ENCODE assay signal across 8 mouse cellular contexts in genomic region chr5:4485542-4486390, GRCm38 (mm10).
DNase-seq lines count a peak whose midpoint lies in the region; ATAC-seq and TF ChIP-seq lines count a peak whose summit lies in the region.

No protein-coding gene starts in this region.

- H3K9me3 ChIP-seq in embryonic facial prominence, embryonic 12.5 days: no peaks in the 10 kb centered on the region
- no peaks in the 10 kb centered on the region for H3K9me3 ChIP-seq in hindbrain, embryonic 15.5 days
- H3K9me3 ChIP-seq in lung, postnatal 0 days (ENCODE audit: low read length): 0 out of 2 replicates have a peak, but pooled peaks cover 2% of the 10 kb centered on the region
- H3K9me3 ChIP-seq in stomach, embryonic 15.5 days: no peaks in the 10 kb centered on the region

- TF ChIP-seq CTCF in lung, postnatal 0 days (IDR thresholded peaks at IDR 0.05): no peak

- TF ChIP-seq EP300 in lung, postnatal 0 days (IDR thresholded peaks at IDR 0.05): no peak

- peak overlapping the region; percentile 17; the same call in 1 of the 2 replicates for H3K4me2 ChIP-seq in embryonic facial prominence, embryonic 12.5 days (replicated peaks)
- peak overlapping the region; percentile 33 for H3K4me2 ChIP-seq in hindbrain, embryonic 15.5 days
- no peak overlapping the region for H3K4me2 ChIP-seq in lung, postnatal 0 days (replicated peaks; ENCODE audit: low read depth, low read length)
- no peak overlapping the region for H3K4me2 ChIP-seq in stomach, embryonic 15.5 days

- no peaks in the 10 kb centered on the region for H3K36me3 ChIP-seq in embryonic facial prominence, embryonic 12.5 days
- H3K36me3 ChIP-seq in hindbrain, embryonic 15.5 days: no peaks in the 10 kb centered on the region
- no peaks in the 10 kb centered on the region for H3K36me3 ChIP-seq in lung, postnatal 0 days (ENCODE audit: insufficient read depth, low read length)
- H3K36me3 ChIP-seq in stomach, embryonic 15.5 days: no peaks in the 10 kb centered on the region

- ATAC-seq in embryonic facial prominence, embryonic 12.5 days (ENCODE audit: insufficient number of reproducible peaks, insufficient read depth, low FRiP score, low TSS enrichment): peak; percentile 86
- ATAC-seq in hindbrain, embryonic 15.5 days (ENCODE audit: low FRiP score, low read depth): peak; percentile 92
- peak; percentile 44 for ATAC-seq in lung, postnatal 0 days
- peak; percentile 27; the same call in 1 of the 2 replicates for ATAC-seq in stomach, embryonic 15.5 days (ENCODE audit: insufficient read depth, low FRiP score, low read depth)

- H3K9ac ChIP-seq in embryonic facial prominence, embryonic 12.5 days: no peak overlapping the region
- no peak overlapping the region for H3K9ac ChIP-seq in hindbrain, embryonic 15.5 days
- H3K9ac ChIP-seq in lung, postnatal 0 days (replicated peaks; ENCODE audit: low read depth): no peak overlapping the region
- no peak overlapping the region for H3K9ac ChIP-seq in stomach, embryonic 15.5 days

- peak; percentile 34 for DNase-seq in frontal cortex, postnatal 10 days (ENCODE audit: low spot score in 2 of 2)
- DNase-seq in frontal cortex, adult 2 months (ENCODE audit: extremely low spot score in 1 of 2, low spot score in 1 of 2): no peak
- peak; percentile 20 for DNase-seq in lung, postnatal 0 days (ENCODE audit: low spot score)
- no peak for DNase-seq in ovary, postnatal 10 days (ENCODE audit: low spot score)
- DNase-seq in thymus, adult 18-20 months: no peak

- peaks cover 29% of the 10 kb centered on the region for H3K4me1 ChIP-seq in embryonic facial prominence, embryonic 12.5 days
- peaks cover 25% of the 10 kb centered on the region for H3K4me1 ChIP-seq in hindbrain, embryonic 15.5 days (replicated peaks)
- H3K4me1 ChIP-seq in lung, postnatal 0 days (ENCODE audit: insufficient read depth, low read depth, low read length): no peaks in the 10 kb centered on the region
- H3K4me1 ChIP-seq in stomach, embryonic 15.5 days: 0 out of 2 replicates have a peak, but pooled peaks cover 5% of the 10 kb centered on the region

- H3K27me3 ChIP-seq in embryonic facial prominence, embryonic 12.5 days: no peaks in the 10 kb centered on the region
- no peaks in the 10 kb centered on the region for H3K27me3 ChIP-seq in hindbrain, embryonic 15.5 days
- H3K27me3 ChIP-seq in lung, postnatal 0 days (replicated peaks; ENCODE audit: insufficient read depth, low read length): no peaks in the 10 kb centered on the region
- no peaks in the 10 kb centered on the region for H3K27me3 ChIP-seq in stomach, embryonic 15.5 days (replicated peaks)

- no peak overlapping the region for H3K4me3 ChIP-seq in embryonic facial prominence, embryonic 12.5 days
- no peak overlapping the region for H3K4me3 ChIP-seq in hindbrain, embryonic 15.5 days
- no peak overlapping the region for H3K4me3 ChIP-seq in lung, postnatal 0 days (ENCODE audit: low read depth, low read length)
- no peak overlapping the region for H3K4me3 ChIP-seq in stomach, embryonic 15.5 days (replicated peaks)

- H3K27ac ChIP-seq in embryonic facial prominence, embryonic 12.5 days: peak overlapping the region; percentile 88
- H3K27ac ChIP-seq in hindbrain, embryonic 15.5 days (replicated peaks): peak overlapping the region; percentile 61
- H3K27ac ChIP-seq in lung, postnatal 0 days (ENCODE audit: low read length): no peak overlapping the region
- no peak overlapping the region for H3K27ac ChIP-seq in stomach, embryonic 15.5 days

- WGBS in embryonic facial prominence, embryonic 12.5 days: 19% methylated on average over 10 of the region's 10 CpGs
- WGBS in hindbrain, embryonic 15.5 days: 24% methylated on average over 10 of the region's 10 CpGs
- WGBS in lung, postnatal 0 days: 62% methylated on average over 10 of the region's 10 CpGs
- WGBS in stomach, embryonic 15.5 days: 67% methylated on average over 10 of the region's 10 CpGs

Comparison
In these comparisons a context has a peak if more than half of its experiments do, and no peak if none do; other contexts are left out.
1. DNase-seq: peak in frontal cortex, postnatal 10 days (2 of 2) and lung, postnatal 0 days (single experiment); none in frontal cortex, adult 2 months (0 of 2), ovary, postnatal 10 days (single experiment) and thymus, adult 18-20 months (0 of 2).
2. ATAC-seq: peak in every context shown above with its lines; median percentile 92 in hindbrain, embryonic 15.5 days; 86 in embryonic facial prominence, embryonic 12.5 days; 44 in lung, postnatal 0 days; 27 in stomach, embryonic 15.5 days.
3. H3K27ac ChIP-seq: peak in embryonic facial prominence, embryonic 12.5 days (single experiment) and hindbrain, embryonic 15.5 days (single experiment); none in lung, postnatal 0 days (single experiment) and stomach, embryonic 15.5 days (single experiment).
4. H3K4me2 ChIP-seq: peak in embryonic facial prominence, embryonic 12.5 days (single experiment) and hindbrain, embryonic 15.5 days (single experiment); none in lung, postnatal 0 days (single experiment) and stomach, embryonic 15.5 days (single experiment).